Mouse (Mus musculus) liver, postnatal 0 days (tissue): Measurements from ENCODE around the gene Pmepa1. TPM values are rescaled to one million over a fixed set of nuclear protein-coding genes. Genes with fewer than 3 reads are reported as not detected.

Source experiments
- ATAC-seq: fragments of 200-750 bp; cut with Nextera tagmentation; 2 replicates; pipeline ENCODE4 v1.8.0; 2017; ENCODE audit warnings: mild to moderate bottlenecking, moderate library complexity
- DNase-seq: peaks from one replicate; pipeline ENCODE4 v3.0.0-alpha.2; 2016
- H3K27ac ChIP-seq: fragments of 300-500 bp; sonication (generic); 2 replicates; pipeline ENCODE4 v1.5.1; 2014; ENCODE audit warnings: antibody characterized with exemption, moderate library complexity, mild to moderate bottlenecking, low read depth
- H3K27me3 ChIP-seq: fragments of 300-500 bp; sonication (generic); 2 replicates; pipeline ENCODE4 v1.6.1; 2014; ENCODE audit warnings: low read length, control low read depth, mixed read lengths; ENCODE audit not compliant: insufficient read depth
- H3K36me3 ChIP-seq: fragments of 300-500 bp; sonication (generic); replicated peaks from 2 replicates; pipeline ENCODE4 v1.6.1; 2014; ENCODE audit warnings: mild to moderate bottlenecking, control low read depth, low read length, moderate library complexity, mixed read lengths; ENCODE audit not compliant: insufficient read depth
- H3K4me1 ChIP-seq: fragments of 300-500 bp; sonication (generic); 2 replicates; pipeline ENCODE4 v1.6.1; 2014; ENCODE audit warnings: antibody characterized with exemption, mild to moderate bottlenecking, control low read depth; ENCODE audit not compliant: insufficient read depth
- H3K4me2 ChIP-seq: fragments of 300-500 bp; sonication (generic); 2 replicates; pipeline ENCODE4 v1.6.1; 2014; ENCODE audit warnings: low read depth, mild to moderate bottlenecking, low read length, moderate library complexity, mixed read lengths
- H3K4me3 ChIP-seq: fragments of 300-500 bp; sonication (generic); 2 replicates; pipeline ENCODE4 v1.5.1; 2014; ENCODE audit warnings: low read depth, low read length
- H3K9ac ChIP-seq: fragments of 300-500 bp; sonication (generic); replicated peaks from 2 replicates; pipeline ENCODE4 v1.6.1; 2014; ENCODE audit warnings: mild to moderate bottlenecking, moderate library complexity
- H3K9me3 ChIP-seq: fragments of 300-500 bp; sonication (generic); 2 replicates; pipeline ENCODE4 v1.6.1; 2016; ENCODE audit warnings: mild to moderate bottlenecking, control low read depth, low read length, mixed read lengths
- CTCF ChIP-seq: sonication (generic); IDR thresholded peaks from 2 replicates; pipeline ENCODE4 v1.5.1; 2016; ENCODE audit warnings: antibody characterized with exemption, low read depth
- EP300 ChIP-seq: IDR thresholded peaks from 2 replicates; pipeline ENCODE4 v1.6.1; 2016; ENCODE audit warnings: antibody characterized with exemption, low read depth, mild to moderate bottlenecking
- WGBS: fragments of 180-500 bp; shearing (Covaris S2); extraction: QIAGEN DNeasy Blood & Tissue Kit; methylation state at CpG from one replicate; pipeline ENCODE4 v1.1.7; 2014; ENCODE audit not compliant: insufficient replicate concordance; 5-methylcytosine and 5-hydroxymethylcytosine counted together
- polyA plus RNA-seq: library from polyadenylated mRNA; unstranded; fragments of >200 nt; fragmentation: Nextera tagmentation; extraction: Ambion mirVana; gene quantifications from 2 replicates; pipeline ENCODE4 v1.2.1, GENCODE M21; 2015

Pmepa1 gene
- polyA plus RNA-seq, 1 experiment from 2014 or later = 0.36 TPM

- H3K36me3 ChIP-seq = no peaks in the 10 kb centered on the region
- no peaks in the 10 kb centered on the region for H3K9me3 ChIP-seq
- H3K4me1 ChIP-seq = no peaks in the 10 kb centered on the region
- H3K4me3 ChIP-seq = no peak overlapping the region
- no peak for ATAC-seq
- no peak for TF ChIP-seq CTCF
- TF ChIP-seq EP300 = no peak
- H3K4me2 ChIP-seq = no peak overlapping the region
- H3K27me3 ChIP-seq = no peaks in the 10 kb centered on the region
- H3K9ac ChIP-seq = no peak overlapping the region
- DNase-seq = no peak
- 57% methylated on average over 8 of the region's 8 CpGs for WGBS
- H3K27ac ChIP-seq = no peak overlapping the region
Observed at GRCm38 (mm10) chr2:173235435-173236332, 40.6 kb downstream of the Pmepa1 start.

GRCm38 (mm10) chr2:173232766-173233099, 43.6 kb downstream of the Pmepa1 start:
- Histone ChIP-seq H3K4me1 (no peaks in the 10 kb centered on the region), H3K36me3 (no peaks in the 10 kb centered on the region), H3K27me3 (no peaks in the 10 kb centered on the region), H3K27ac (no peak overlapping the region), H3K9me3 (no peaks in the 10 kb centered on the region), H3K4me2 (no peak overlapping the region), H3K9ac (no peak overlapping the region), H3K4me3 (no peak overlapping the region)
- DNase-seq (no peak), ATAC-seq (no peak)
- TF ChIP-seq EP300 = no peak
- WGBS = 89% methylated on average over 8 of the region's 8 CpGs

- H3K36me3 ChIP-seq = no peaks in the 10 kb centered on the region
- DNase-seq (no peak), ATAC-seq (no peak)
- H3K9ac ChIP-seq = no peak overlapping the region
- no peak overlapping the region for H3K27ac ChIP-seq
- no peaks in the 10 kb centered on the region for H3K9me3 ChIP-seq
- TF ChIP-seq EP300 (no peak), CTCF (no peak)
- H3K4me3 ChIP-seq = no peak overlapping the region
- 75% methylated on average over 22 of the region's 22 CpGs for WGBS
- no peaks in the 10 kb centered on the region for H3K27me3 ChIP-seq
- no peak overlapping the region for H3K4me2 ChIP-seq
- H3K4me1 ChIP-seq = no peaks in the 10 kb centered on the region
Observed at GRCm38 (mm10) chr2:173232065-173232765, 44.1 kb downstream of the Pmepa1 start.

DNA sequence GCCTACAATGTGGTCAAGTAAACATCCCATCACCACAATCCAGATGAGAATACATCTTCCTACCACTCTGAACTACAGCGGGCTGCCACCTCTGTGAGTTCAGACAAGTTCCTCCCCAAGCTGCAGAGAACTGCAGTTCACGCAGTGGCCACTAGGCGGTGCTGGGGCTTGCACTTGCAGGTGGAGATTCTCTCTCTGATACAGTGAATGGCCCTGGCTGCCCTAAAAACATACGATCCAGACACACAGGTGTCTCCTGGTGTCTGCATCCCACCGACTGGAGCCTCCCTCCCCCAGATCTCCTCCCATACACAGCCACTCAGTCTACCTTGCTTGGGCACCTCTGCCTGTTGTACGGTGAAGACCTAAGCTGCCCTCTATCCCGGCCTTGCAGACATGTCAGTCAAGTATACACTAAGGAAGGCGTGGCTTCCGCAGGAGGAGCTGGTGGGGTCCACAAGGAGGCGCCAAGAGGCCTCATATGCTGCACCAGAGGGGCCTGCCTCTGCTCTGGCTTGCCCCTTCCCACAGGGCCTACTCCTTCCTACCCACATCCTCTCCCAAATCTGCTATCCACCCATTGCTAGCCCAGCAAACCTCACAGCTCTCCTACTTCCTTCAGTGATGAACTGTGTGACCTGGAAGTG, 46.6 kb downstream of the Pmepa1 start:
- no peak overlapping the region for H3K4me3 ChIP-seq

GRCm38 (mm10) chr2:173228567-173228966, 47.8 kb downstream of the Pmepa1 start:
- ATAC-seq = no peak
- H3K4me1 ChIP-seq = 0 out of 2 replicates have a peak, but pooled peaks cover 3% of the 10 kb centered on the region
- no peaks in the 10 kb centered on the region for H3K36me3 ChIP-seq
- DNase-seq = no peak
- H3K27me3 ChIP-seq = no peaks in the 10 kb centered on the region
- no peaks in the 10 kb centered on the region for H3K9me3 ChIP-seq
- no peak overlapping the region for H3K27ac ChIP-seq
- H3K4me2 ChIP-seq = no peak overlapping the region
- H3K9ac ChIP-seq = no peak overlapping the region
- no peak for TF ChIP-seq CTCF
- TF ChIP-seq EP300 = no peak
- 80% methylated on average over 8 of the region's 8 CpGs for WGBS
- no peak overlapping the region for H3K4me3 ChIP-seq

More for the DNA sequence above, 46.6 kb downstream of the Pmepa1 start:
- H3K4me1 ChIP-seq = no peaks in the 10 kb centered on the region
- TF ChIP-seq CTCF = peak; percentile 96
- no peak for TF ChIP-seq EP300
- peak overlapping the region; percentile 15; the same call in 1 of the 2 replicates for H3K4me2 ChIP-seq
- ATAC-seq = peak; percentile 68
- no peaks in the 10 kb centered on the region for H3K36me3 ChIP-seq
- no peak overlapping the region for H3K27ac ChIP-seq
- no peak overlapping the region for H3K9ac ChIP-seq
- H3K27me3 ChIP-seq = no peaks in the 10 kb centered on the region
- peak; percentile 89 for DNase-seq
- WGBS = 4% methylated on average over 10 of the region's 10 CpGs
- H3K9me3 ChIP-seq = no peaks in the 10 kb centered on the region

- TF ChIP-seq EP300 (no peak), CTCF (no peak)
- Histone ChIP-seq H3K27ac (no peak overlapping the region), H3K36me3 (no peaks in the 10 kb centered on the region), H3K4me3 (no peak overlapping the region), H3K4me1 (0 out of 2 replicates have a peak, but pooled peaks cover 3% of the 10 kb centered on the region), H3K4me2 (no peak overlapping the region), H3K27me3 (no peaks in the 10 kb centered on the region), H3K9me3 (no peaks in the 10 kb centered on the region), H3K9ac (no peak overlapping the region)
- no peak for DNase-seq
- no peak for ATAC-seq
- WGBS = 80% methylated on average over 8 of the region's 8 CpGs
Observed at GRCm38 (mm10) chr2:173226792-173227191, 49.5 kb downstream of the Pmepa1 start.
